Mouse (Mus musculus) liver, embryonic 13.5 days (tissue): Measurements from ENCODE around the gene Rsad2. TPM values are rescaled to one million over a fixed set of nuclear protein-coding genes. Genes with fewer than 3 reads are reported as not detected.
A peak's percentile ranks its signal among the peaks of the same experiment; 100 is the strongest.

Experiments
- ATAC-seq: fragments of 200-750 bp; cut with Nextera tagmentation; 2 replicates; pipeline ENCODE4 v1.8.0; 2017; ENCODE audit warnings: low read depth, mild to moderate bottlenecking, moderate number of reproducible peaks, moderate library complexity
- DNase-seq: peaks from one replicate; pipeline ENCODE4 v3.0.0; 2022
- H3K27ac ChIP-seq: fragments of 300-500 bp; sonication (generic); 2 replicates; pipeline ENCODE4 v1.5.1; 2015; ENCODE audit warnings: moderate library complexity, mild to moderate bottlenecking, inconsistent platforms
- H3K27me3 ChIP-seq: fragments of 300-500 bp; sonication (generic); 2 replicates; pipeline ENCODE4 v1.6.1; 2015; ENCODE audit warnings: mild to moderate bottlenecking, inconsistent platforms
- H3K36me3 ChIP-seq: fragments of 300-500 bp; sonication (generic); 2 replicates; pipeline ENCODE4 v1.6.1; 2015; ENCODE audit warnings: mild to moderate bottlenecking, inconsistent platforms
- H3K4me1 ChIP-seq: fragments of 300-500 bp; sonication (generic); replicated peaks from 2 replicates; pipeline ENCODE4 v1.6.1; 2015; ENCODE audit warnings: inconsistent platforms
- H3K4me2 ChIP-seq: fragments of 300-500 bp; sonication (generic); 2 replicates; pipeline ENCODE4 v1.6.1; 2015; ENCODE audit warnings: inconsistent platforms, mild to moderate bottlenecking, moderate library complexity
- H3K4me3 ChIP-seq: fragments of 300-500 bp; sonication (generic); replicated peaks from 2 replicates; pipeline ENCODE4 v1.5.1; 2015; ENCODE audit warnings: mild to moderate bottlenecking, inconsistent platforms
- H3K9ac ChIP-seq: fragments of 300-500 bp; sonication (generic); 2 replicates; pipeline ENCODE4 v1.6.1; 2015; ENCODE audit warnings: mild to moderate bottlenecking, inconsistent platforms
- H3K9me3 ChIP-seq: fragments of 300-500 bp; sonication (generic); replicated peaks from 2 replicates; pipeline ENCODE4 v1.6.1; 2016; ENCODE audit warnings: inconsistent platforms
- WGBS: fragments of 180-500 bp; shearing (Covaris S2); methylation state at CpG from one replicate; pipeline ENCODE4 v1.1.7; 2015; ENCODE audit not compliant: insufficient replicate concordance; 5-methylcytosine and 5-hydroxymethylcytosine counted together
- polyA plus RNA-seq: library from polyadenylated mRNA; unstranded; fragments of >200 nt; fragmentation: Nextera tagmentation; extraction: Ambion mirVana; gene quantifications from 2 replicates; pipeline ENCODE4 v1.2.1, GENCODE M21; 2015

Gene Rsad2
- polyA plus RNA-seq, 1 experiment from 2014 or later, result 2.0 TPM

DNA sequence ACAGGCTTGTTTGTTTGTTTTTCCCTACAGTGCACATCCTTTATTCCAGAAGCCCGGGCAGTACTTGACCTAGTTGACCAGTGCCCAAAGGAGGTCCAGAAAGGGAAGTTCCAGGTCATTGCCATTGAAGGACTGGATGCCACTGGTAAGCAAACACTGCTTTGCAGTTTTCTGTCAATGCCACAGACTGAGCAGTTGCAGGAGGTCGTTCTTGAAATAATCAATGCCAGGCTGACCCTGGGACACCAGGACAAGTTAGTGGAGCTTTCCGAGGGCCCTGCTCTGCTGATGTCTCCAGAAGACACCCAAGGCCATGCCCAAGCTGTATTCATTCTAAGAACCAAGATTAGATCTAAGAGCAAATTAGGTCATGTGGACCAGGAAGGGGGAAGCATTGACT is 15.1 kb upstream of the Rsad2 start:
- Histone ChIP-seq H3K9me3 (no peaks in the 10 kb centered on the region), H3K4me1 (peaks cover 72% of the 10 kb centered on the region), H3K4me2 (peak overlapping the region; percentile 99), H3K4me3 (peak overlapping the region; percentile 83), H3K36me3 (no peaks in the 10 kb centered on the region), H3K27me3 (no peaks in the 10 kb centered on the region), H3K9ac (peak overlapping the region; percentile 86), H3K27ac (peak overlapping the region; percentile 94)
- DNase-seq (no peak), ATAC-seq (no peak)
- WGBS, result 53% methylated on average over 3 of the region's 3 CpGs

DNA sequence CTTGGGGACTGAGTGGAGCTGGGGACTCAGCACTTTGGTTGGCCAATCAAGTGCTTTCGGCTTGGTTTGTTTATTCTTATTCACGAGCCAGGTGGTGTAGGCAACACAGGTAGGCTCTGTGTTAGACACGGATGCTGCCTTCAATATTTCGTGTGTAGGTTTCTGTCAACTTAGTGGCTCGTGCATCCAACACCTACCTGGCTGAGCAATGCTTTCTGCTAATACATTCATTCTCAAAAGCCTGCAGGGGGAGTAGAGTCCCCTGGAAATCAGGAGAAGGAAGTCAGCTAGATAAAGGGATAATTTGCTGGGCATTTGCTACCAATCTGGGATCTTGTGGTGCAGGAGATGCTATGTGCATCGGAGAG is 13.8 kb upstream of the Rsad2 start:
- DNase-seq, result no peak
- no peak for ATAC-seq
- Histone ChIP-seq H3K9me3 (no peaks in the 10 kb centered on the region), H3K4me3 (peak overlapping the region; percentile 83), H3K27ac (peak overlapping the region; percentile 86), H3K4me2 (peak overlapping the region; percentile 99), H3K4me1 (peaks cover 65% of the 10 kb centered on the region), H3K36me3 (no peaks in the 10 kb centered on the region), H3K9ac (peak overlapping the region; percentile 86), H3K27me3 (no peaks in the 10 kb centered on the region)
- 24% methylated on average over 6 of the region's 6 CpGs for WGBS

- peak within 1 kb of the TSS; percentile 86 for H3K9ac ChIP-seq
- H3K27me3 ChIP-seq, result no peaks in the 10 kb centered on the region
- DNase-seq, result peak; percentile 74
- under 1% methylated on average over 69 of the region's 69 CpGs for WGBS
- H3K27ac ChIP-seq, result peak within 1 kb of the TSS; percentile 86
- H3K9me3 ChIP-seq, result no peaks in the 10 kb centered on the region
- no peaks in the 10 kb centered on the region for H3K36me3 ChIP-seq
- peak within 1 kb of the TSS; percentile 99 for H3K4me2 ChIP-seq
- H3K4me3 ChIP-seq, result peak within 1 kb of the TSS; percentile 83
- peaks cover 61% of the 10 kb centered on the region for H3K4me1 ChIP-seq
- ATAC-seq, result peak; percentile 42
Observed at GRCm38 (mm10) chr12:26469098-26470041, 13.1 kb upstream of the Rsad2 start, which contains the start of gene Cmpk2. Cmpk2 (plus strand) TSS chr12:26469204.

- H3K27ac ChIP-seq, result no peak overlapping the region
- H3K4me1 ChIP-seq, result peaks cover 25% of the 10 kb centered on the region
- H3K9me3 ChIP-seq, result no peaks in the 10 kb centered on the region
- ATAC-seq, result no peak
- H3K36me3 ChIP-seq, result no peaks in the 10 kb centered on the region
- no peaks in the 10 kb centered on the region for H3K27me3 ChIP-seq
- no peak for DNase-seq
- no peak overlapping the region for H3K4me3 ChIP-seq
- H3K9ac ChIP-seq, result no peak overlapping the region
- 62% methylated on average over 5 of the region's 5 CpGs for WGBS
- H3K4me2 ChIP-seq, result no peak overlapping the region
Observed at GRCm38 (mm10) chr12:26465600-26465999, 9.3 kb upstream of the Rsad2 start.

GRCm38 (mm10) chr12:26460091-26460490 is 3.8 kb upstream of the Rsad2 start:
- Histone ChIP-seq H3K4me2 (no peak overlapping the region), H3K9me3 (no peaks in the 10 kb centered on the region), H3K27me3 (no peaks in the 10 kb centered on the region), H3K36me3 (no peaks in the 10 kb centered on the region), H3K9ac (no peak overlapping the region), H3K4me1 (peaks cover 12% of the 10 kb centered on the region), H3K27ac (no peak overlapping the region), H3K4me3 (no peak overlapping the region)
- 10% methylated on average over 2 of the region's 2 CpGs for WGBS
- DNase-seq, result no peak
- no peak for ATAC-seq

GRCm38 (mm10) chr12:26454682-26455081 is 1.6 kb downstream of the Rsad2 start:
- 25% methylated on average over 5 of the region's 5 CpGs for WGBS
- Histone ChIP-seq H3K36me3 (no peaks in the 10 kb centered on the region), H3K4me3 (no peak overlapping the region), H3K9ac (no peak overlapping the region), H3K4me1 (peaks cover 29% of the 10 kb centered on the region), H3K4me2 (no peak overlapping the region), H3K27me3 (no peaks in the 10 kb centered on the region), H3K9me3 (no peaks in the 10 kb centered on the region), H3K27ac (no peak overlapping the region)
- ATAC-seq, result no peak
- no peak for DNase-seq

DNA sequence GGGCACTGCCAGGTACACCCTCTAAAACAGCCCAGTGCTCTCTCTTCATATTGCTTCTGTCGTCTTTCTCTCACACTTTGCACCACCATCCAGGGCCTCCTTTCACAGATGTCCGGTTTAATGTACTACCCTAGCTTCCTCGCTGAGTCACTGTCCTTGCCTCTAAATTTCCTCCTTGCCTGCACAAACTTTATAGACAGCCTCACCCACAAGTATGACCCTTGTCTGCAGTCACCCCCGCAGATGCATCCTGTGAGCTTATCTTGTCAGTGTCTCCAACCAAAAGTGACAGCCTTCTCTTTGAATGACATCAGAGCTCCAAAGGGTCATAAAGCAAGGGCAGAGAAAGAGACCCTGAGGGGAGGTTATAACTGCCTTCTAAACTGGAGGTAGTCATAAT is 3.3 kb downstream of the Rsad2 start:
- Histone ChIP-seq H3K4me2 (no peak overlapping the region), H3K4me3 (no peak overlapping the region), H3K4me1 (peaks cover 29% of the 10 kb centered on the region), H3K36me3 (no peaks in the 10 kb centered on the region), H3K9ac (no peak overlapping the region), H3K9me3 (no peaks in the 10 kb centered on the region), H3K27ac (no peak overlapping the region), H3K27me3 (no peaks in the 10 kb centered on the region)
- ATAC-seq (no peak), DNase-seq (no peak)
- 12% methylated on average over 4 of the region's 4 CpGs for WGBS

- Histone ChIP-seq H3K9ac (no peak overlapping the region), H3K9me3 (no peaks in the 10 kb centered on the region), H3K4me2 (no peak overlapping the region), H3K27ac (no peak overlapping the region), H3K27me3 (no peaks in the 10 kb centered on the region), H3K4me3 (no peak overlapping the region), H3K4me1 (peaks cover 25% of the 10 kb centered on the region), H3K36me3 (no peaks in the 10 kb centered on the region)
- 3% methylated on average over 1 of the region's 1 CpGs for WGBS
- DNase-seq (no peak), ATAC-seq (peak; percentile 46; the same call in 1 of the 2 replicates)
Observed at GRCm38 (mm10) chr12:26451150-26451549, 5.1 kb downstream of the Rsad2 start.

DNA sequence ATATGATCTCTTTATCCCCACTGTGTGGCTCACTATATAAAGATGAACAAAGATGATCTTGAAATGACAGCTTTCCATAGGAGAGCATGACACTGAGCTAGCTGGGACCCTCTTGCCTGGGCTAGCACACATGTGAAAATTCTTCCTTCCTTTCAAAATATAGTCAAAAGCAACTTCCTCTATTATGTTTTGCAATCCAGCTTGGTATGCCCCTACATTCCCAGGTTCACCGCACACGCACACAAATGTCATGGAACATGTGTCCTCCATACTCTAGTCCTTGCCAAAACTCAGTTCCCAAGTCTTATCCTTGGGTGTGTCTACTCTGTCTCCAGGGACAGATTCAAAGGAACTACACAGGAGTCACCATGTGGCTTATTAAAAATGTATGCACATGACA is 6.8 kb downstream of the Rsad2 start:
- Histone ChIP-seq H3K9me3 (no peaks in the 10 kb centered on the region), H3K4me3 (no peak overlapping the region), H3K9ac (no peak overlapping the region), H3K27me3 (no peaks in the 10 kb centered on the region), H3K4me2 (no peak overlapping the region), H3K36me3 (no peaks in the 10 kb centered on the region), H3K4me1 (peaks cover 17% of the 10 kb centered on the region), H3K27ac (no peak overlapping the region)
- DNase-seq (no peak), ATAC-seq (no peak)
- WGBS, result 73% methylated on average over 2 of the region's 2 CpGs

- Histone ChIP-seq H3K4me1 (peaks cover 5% of the 10 kb centered on the region), H3K9ac (no peak overlapping the region), H3K4me2 (no peak overlapping the region), H3K27me3 (no peaks in the 10 kb centered on the region), H3K36me3 (no peaks in the 10 kb centered on the region), H3K27ac (no peak overlapping the region), H3K9me3 (no peaks in the 10 kb centered on the region), H3K4me3 (no peak overlapping the region)
- ATAC-seq (no peak), DNase-seq (no peak)
- WGBS, result 50% methylated on average over 4 of the region's 4 CpGs
Observed at GRCm38 (mm10) chr12:26446377-26447045, 9.7 kb downstream of the Rsad2 start.

GRCm38 (mm10) chr12:26444511-26444910 is 11.7 kb downstream of the Rsad2 start:
- H3K27me3 ChIP-seq, result no peaks in the 10 kb centered on the region
- no peaks in the 10 kb centered on the region for H3K36me3 ChIP-seq
- no peak overlapping the region for H3K4me3 ChIP-seq
- DNase-seq (no peak), ATAC-seq (no peak)
- no peak overlapping the region for H3K9ac ChIP-seq
- no peak overlapping the region for H3K4me2 ChIP-seq
- H3K27ac ChIP-seq, result no peak overlapping the region
- H3K4me1 ChIP-seq, result no peaks in the 10 kb centered on the region
- no peaks in the 10 kb centered on the region for H3K9me3 ChIP-seq
- 65% methylated on average over 2 of the region's 2 CpGs for WGBS
